Mouse (Mus musculus) embryo, embryonic 10.5 days (tissue): ENCODE results near the gene Mtln.
A peak's percentile ranks its signal among the peaks of the same experiment; 100 is the strongest.

Source experiments
- DNase-seq: peaks from one replicate; pipeline ENCODE4 v3.0.0-alpha.2; 2015; ENCODE audit warnings: low spot score

Gene Mtln

DNA sequence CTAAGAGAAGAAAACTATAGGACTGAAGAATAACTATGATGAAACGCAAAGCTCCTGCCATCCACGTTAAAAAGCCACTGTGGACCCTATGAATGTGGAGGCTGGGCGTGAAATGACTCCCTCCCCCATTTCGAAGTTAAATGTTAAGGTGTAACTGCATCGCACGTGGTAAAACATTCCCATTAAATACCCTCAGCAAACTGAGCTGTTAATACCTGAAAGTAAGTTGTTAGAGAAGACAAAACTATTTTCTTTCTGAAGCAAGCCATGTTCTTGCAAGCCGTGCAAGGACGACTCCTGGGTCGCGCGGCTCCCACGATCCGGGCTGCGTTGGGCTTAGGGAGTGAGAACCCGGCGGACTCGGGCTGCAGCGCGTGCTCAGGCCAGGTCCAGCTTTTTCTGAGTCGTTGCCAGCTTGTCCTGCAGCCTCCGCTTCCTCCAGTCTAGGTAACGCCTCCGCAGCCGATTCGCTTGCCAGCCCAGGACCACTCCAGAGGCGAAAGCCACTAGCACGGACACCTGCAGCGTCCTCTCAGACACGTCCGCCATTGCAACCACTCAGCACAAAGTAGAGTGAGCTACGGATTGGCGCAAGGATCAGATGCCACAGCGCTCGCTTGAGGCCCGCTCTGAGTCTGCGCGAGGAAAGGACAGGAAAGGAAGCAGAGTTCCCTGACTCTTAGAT, at the start of gene Mtln:
Mtln (minus strand) TSS at position 570 of the 685 bp plus-strand sequence.
- peak; percentile 95 for DNase-seq

DNA sequence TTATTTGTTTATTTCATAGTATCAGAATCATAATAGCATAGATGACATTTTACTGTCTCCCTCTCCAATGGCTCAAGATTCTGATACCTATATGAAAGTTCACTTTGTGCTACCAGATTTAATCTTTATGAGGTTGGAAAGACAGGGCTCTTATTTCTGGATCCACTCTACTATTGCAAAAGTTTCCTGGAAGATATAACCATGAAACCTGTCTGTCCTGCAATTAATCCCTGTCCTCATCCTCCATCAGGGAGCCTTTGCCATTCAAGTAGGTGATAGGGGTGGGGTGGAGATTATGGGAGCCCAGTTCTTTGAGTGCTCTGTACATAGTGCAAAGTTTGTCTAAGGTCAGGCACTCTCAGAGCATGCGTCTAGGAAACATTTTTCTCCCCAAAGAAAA, 49.1 kb upstream of the Mtln start:
- DNase-seq = no peak

DNA sequence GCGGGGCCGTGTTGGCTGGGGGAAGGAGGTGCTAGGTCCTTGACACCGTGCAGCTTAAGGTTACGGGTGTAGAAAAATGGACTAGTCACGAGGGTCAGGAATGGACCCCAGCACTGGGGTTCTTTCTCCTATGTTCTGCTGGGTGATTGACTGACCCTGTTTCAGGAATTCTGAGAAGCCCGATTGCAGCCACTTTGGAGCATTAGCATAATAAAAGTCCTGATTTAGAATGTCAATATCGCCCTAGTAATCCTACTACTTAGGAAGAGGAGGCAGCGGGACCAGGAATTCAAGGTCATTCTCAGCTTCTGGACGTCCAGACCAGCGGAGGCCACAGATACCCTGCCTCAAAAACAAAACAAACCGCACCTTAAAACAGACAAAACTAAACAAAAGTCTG, 47.1 kb upstream of the Mtln start:
- DNase-seq = no peak

DNA sequence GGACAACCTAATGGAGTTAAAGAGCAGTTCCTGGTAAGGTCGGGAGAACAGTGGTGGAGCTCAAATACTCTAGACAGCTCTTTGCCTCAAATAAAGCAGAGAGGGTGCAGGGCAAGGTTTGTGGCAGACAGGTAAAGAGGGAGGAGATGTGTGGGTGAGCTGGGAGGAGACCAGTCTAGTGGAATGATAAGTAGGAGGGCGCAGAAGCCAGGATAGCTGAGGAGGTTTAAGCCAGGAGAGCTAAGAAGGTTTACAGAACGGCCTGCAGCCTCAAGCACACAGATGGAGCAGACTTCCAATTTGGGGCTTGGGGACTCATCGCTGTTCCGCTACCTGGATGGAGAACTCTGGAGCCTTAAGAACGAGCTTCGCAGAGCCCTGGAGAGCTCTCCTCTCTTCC, 46.3 kb upstream of the Mtln start, which contains the start of gene Acoxl:
Acoxl (plus strand) TSS at position 301 of the 400 bp plus-strand sequence.
- DNase-seq = no peak

DNA sequence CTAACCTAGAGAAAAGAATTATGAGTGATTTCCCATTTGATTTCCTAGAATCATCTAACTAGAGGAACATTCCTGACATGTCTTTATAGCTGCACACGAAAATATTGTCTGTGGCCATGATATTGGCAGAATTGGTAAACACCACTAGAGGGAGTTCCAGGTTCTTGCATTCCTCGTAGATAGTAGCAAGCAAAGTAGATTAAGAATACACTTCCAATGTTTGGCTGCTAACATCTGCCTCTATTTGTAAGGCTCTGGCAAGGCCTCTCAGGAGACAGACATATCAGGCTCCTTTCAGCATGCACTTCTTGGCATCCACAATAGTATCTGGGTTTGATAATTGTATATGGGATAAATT, 40.5 kb upstream of the Mtln start:
- DNase-seq = peak; percentile 75

DNA sequence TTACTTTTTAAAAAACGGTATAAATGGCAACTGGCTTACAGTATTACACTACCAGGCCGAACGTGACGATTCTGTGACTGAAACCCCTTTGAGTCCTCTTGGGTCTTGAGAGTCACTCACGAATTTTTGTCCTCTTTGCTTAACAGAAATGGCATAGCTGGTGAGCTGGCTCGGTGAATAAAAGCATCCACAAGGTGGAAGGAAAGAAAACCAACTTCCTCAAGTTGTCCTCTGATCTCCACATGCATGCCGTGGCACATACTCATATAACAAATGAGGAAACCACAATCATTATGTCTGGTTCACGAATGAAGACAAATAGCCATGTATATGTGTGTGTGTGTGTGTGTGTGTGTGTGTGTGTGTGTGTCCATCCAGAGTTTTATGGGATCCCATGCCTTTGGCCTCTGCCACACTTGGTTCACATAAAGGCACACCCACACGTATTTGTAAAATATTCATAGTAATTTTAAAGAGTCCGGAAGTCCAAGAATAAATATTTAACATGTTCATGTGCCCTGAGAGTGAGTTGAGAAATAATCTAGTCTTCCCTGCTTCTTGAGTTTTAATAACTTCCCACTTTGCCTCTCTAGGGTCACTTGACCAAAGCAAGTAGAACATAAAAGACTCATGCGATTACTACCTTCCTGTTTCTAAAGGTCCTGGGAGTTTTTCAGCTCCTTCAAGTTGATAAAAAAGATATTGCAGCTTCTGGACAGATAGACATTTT, 40.0 kb upstream of the Mtln start:
- no peak for DNase-seq

DNA sequence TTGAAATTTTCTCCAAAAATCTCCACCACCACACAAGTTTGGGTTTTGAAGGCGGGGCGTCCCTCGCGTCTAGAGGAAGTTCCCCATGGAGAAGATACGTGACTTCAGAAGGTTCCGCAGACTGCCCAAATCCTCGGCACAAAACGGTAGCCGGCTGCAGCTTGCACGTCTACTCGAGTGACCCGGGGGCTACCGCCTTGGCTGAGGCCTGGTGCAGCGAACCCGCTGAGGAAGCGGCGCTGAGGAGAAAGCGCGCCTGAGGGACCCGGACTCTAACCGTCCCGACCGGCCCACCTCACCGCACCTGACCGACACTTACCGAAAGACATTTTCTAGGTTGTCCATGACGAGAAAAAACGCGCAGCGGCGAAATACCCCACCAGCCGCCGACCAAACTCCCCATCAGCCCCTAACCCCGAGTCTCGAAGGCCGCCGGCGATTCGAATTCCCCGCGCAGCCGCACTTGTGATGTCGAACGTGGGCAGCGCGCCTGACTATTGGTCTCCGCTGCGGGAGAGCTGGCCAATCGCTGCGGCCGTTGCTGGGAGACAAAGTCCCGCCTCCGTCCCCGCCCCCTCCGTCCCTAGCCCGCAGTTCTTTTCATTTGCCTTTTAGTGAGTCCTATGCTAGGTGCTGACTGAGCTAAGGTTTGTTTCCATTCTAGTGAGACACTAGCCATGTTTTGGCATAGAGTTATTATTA, 39.3 kb upstream of the Mtln start, which contains the start of gene Bub1:
Bub1 (minus strand) TSS at position 465 of the 702 bp plus-strand sequence.
- DNase-seq = peak; percentile 97

DNA sequence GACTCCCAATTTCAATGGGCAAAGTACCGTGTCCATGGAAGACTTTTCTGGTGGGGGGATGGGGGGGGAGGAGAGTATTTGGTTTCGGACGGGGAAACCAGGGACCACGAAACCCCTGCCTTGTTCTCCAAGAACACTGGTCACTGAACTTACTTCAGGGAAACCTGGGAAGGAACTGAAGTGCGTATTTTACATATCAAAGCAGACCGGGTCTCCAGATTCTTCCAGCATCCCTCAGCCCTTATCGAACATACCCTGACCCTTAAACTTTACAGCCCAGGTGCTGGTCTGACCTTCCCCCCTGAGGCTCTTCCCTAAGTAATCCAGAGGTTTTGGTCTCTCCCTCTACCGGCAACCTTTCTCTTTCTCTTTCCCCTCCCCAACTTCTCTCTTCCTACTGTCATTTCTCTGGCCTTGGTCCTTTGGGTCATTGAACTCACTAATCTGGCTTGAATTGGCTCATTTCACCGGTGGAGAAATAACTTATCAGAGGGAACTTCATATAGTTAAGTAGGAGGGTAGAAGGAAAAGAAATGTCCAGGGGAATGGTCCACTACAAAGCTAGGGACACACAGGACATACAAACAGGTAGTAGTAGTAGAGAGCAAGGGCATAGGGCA, 2.5 kb downstream of the Mtln start:
- DNase-seq = no peak

DNA sequence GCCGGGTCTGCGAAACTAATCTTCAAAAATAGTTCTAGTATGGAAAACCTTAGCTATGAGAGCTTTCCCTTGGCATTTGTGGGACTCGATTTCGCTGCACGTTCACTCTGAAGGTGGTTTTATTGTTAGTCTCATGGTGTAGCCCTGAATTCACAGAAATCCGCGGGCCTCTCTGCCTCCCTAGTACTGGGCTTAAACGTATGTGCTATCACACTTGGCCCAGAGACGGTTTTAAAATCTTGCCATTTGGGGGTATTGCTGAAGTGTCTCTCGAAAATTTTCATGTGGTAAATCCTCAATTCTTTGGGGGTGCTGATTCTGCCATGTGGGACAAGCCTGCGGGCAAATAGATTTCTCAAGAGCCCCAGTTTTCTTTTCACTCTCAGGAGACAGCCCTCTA, 3.1 kb downstream of the Mtln start:
- DNase-seq = peak; percentile 40

DNA sequence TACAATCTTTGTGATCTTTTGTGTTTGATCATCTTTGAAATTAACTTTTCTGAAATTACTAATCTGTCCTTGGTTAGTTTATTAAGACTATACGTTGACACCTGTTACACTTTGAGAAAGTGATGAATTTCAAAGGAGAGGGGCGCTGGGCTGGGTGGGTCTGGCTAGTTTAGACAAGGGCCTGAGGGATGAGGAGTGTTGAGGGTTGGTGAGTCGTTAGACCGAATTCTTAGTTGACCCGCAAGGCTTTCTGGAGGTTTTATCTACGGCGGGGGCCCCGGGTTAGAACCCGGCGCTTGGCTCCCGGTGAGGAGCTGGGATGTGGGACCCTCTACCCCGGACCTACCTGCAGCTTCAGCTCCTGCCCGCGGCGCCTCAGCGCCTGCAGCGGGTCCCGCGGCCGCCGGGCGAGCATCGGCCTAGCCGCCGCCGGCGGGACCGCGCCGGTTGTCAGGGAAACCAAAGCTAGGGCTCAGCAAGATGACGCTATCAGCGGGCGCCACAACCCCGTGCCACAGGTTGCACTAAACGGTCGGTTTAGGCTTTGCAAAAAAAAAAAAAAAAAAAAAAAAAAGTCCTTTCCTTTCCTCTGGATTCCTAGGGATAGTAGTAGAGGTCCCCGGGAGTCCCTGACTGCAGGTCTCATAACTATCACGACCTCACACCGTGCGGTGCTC, 3.7 kb downstream of the Mtln start, which contains the start of gene Nphp1:
Nphp1 (minus strand) TSS at position 458 of the 677 bp plus-strand sequence.
- DNase-seq = peak; percentile 93

DNA sequence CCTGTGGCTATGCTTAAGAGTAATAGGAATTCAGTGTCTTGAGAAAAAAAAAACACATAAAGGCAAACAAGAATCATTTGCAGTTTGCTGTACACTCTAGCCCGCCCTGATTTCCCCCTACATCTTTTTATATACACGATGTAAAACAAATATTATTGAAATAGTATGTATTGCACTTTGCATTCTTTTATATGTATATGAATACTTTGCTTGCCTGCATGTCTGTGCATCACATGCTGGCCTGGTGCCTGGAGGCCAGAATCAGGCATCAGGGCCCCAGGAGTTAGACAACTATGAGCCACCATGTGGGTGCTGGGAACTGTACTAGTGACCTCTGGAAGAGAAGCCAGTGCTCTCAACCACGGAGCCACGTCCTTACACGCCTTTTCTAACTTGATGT, 5.1 kb downstream of the Mtln start:
- no peak for DNase-seq

DNA sequence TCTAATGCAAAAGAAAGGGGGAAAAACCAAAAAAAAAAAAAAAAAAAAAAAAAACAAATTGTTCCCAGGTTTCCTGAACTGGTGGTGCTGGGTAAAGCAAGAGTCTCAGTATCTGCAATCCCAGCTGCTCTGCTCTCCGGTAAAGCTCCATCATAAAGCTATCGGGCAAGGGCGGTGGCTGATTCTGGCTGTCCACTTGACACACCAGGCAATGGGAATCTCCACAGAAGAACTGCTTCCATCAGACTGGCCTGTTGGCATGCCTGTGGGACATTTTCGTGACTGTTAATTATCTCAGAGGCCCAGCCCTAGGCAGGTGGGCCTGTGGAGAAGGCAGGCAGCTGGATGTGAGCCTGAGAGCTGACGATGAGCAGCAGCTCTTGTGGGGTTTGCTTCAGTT, 13.8 kb downstream of the Mtln start:
- no peak for DNase-seq

DNA sequence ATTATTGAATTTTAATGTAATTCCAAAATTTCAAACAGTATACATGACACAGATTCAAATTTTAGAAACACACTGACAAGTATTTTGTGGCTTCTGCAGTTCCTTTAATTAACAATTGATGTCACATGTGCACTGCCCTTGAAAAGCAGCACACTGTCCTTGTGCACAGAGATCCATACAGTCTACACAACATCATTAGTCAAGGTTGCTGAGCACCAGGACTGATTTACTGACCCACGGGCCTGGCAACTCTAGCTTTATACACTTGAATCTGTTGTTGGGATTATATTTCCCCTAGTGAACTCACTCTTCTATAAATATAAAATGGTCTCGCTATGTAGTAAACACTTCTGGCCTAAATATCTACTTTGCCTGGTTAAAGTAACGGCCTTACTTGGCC, 17.3 kb downstream of the Mtln start:
- DNase-seq = no peak

DNA sequence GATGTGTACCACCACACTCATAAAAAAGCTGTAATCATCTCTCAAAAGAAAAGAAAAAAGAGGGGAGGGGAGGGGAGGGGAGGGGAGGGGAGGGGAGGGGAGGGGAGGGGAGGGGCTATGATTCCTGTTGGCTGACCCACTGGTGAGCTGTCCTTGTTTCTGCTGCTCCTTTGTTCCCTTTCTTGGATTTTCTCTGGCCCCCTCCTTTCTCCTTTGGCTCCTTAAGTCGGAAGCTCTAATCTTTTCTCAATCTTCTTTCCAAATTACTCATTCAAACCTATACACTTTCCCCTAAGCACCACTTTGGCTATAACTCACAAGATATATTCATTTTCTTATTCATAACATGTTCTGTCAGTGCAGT, 17.7 kb downstream of the Mtln start:
- DNase-seq = peak; percentile 9

DNA sequence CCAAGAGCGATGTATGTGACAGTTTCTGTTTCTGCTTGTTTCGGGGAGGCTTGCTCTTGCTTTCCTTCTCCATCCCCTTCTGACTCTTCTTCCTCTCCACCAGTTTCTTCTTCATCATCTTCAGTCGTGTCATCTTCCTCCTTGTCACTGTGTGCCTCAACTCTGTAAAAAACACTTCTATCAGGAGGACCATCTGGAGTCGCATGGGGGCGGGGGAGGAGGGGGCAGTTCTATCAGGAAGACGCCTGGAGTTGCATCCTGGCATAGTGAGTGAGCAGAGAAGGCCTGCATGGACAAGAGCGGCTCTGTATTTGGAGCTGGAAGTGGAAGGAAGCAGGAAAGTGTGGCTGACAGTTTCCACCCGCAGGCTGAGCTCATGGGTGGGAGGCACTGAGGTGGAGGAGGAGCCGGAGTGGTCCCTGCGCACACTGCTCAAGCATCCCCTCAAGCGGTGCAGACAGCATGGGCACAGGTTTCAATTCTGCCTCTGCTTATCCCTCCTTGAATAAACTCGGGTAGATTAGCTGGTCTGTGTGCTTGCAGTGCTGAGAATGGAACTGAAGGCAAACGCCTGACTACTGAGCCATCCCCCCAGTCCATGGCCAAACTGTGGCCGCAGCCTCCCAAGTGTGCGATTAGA, 18.2 kb downstream of the Mtln start:
- DNase-seq = peak; percentile 14

DNA sequence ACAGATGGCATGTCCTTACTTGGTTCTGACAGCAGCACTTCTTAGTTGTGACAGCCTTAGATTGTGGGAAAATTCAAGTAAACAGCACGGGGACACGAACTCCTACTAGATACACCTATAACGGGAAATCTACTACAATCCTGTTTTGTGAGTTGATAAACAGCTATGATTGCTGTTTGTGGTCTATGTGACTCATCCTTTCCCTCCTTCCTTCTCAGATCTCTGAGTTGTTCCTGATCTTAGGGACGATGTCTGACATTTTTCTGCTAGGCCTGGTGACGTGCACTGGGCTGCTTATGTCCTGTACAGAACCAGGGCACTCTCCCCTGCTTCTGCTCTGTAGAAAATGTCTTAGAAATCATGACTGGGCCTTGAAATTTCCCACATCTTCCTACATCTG, 30.7 kb downstream of the Mtln start:
- no peak for DNase-seq

DNA sequence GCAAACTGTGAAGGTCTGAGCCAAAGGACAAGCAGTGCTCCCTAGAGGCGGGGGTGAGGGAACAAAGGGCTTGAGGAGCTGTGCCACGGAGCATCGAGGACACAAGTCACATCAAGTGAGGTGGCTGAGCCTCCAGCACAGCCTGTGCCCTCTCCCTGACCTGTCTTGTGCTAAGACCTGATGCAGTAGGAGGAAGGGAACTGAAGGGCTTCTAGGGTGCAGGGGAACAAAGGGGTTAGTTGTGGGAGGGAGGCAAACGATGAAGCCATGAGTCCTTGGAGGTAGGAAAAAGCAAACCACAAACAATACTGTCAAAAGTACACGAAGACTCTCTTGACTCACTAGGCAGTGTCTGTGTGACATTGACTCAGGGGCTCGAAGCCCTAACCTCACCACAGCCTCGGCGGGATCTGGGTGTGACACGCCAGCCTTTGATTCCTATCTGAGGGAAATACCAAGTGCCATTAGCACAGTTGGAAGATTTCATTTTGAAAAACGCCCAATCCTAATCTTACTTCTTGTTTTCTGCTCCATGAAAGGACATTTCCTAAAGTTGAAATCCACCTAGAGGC, 31.8 kb downstream of the Mtln start:
- no peak for DNase-seq

DNA sequence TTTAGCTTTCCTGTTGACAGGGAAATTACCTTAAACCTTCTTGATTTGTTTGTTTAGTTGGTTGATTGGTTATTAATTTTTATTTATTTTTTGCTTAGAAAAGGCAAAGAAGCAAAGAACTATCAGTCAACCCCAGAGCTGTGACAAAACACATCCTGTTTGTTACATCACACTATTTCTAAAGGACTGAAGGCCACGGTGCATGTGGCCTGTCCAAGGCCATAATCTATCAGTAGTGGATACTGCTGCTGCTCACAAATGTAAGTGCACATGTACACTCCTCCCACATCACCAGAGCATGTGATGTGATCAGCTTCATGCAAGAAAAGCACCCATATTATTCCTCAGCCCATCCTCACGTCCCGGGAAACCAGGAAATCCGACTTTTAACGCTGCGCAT, 32.3 kb downstream of the Mtln start:
- DNase-seq = no peak

DNA sequence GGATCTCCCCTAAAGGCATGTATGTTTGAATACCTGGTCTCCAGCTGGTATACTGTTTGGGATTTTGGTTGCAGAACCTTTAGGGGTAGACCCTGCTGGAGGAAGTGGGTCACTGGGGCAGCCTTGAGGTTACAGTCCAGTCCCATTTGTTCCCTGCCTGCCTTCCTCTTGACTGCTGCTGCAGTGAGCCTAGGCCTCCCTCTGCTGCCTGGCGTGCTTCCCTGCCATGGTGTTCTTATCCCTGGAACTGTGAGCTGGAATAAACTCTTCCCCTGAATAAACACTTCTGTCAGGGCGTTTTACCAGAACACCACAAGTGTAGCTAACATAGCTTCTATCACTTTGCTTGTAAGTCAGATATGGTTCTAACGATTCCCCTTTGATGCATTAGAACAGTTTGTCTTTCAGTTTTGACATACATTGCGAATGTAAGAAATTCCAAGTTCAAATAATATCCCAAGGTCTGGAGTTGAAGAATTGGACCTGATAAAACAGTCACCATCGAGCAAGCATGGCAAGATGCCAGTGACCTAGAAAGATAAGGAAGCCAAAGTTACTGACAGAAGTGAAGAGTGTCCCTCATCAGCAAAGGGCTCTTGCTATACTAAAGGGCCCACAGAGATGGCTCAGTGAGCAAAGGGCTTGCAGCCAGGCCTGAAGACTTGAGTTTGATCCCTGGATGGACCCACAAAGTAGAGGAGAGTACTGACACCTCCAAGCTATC, 33.0 kb downstream of the Mtln start:
- no peak for DNase-seq

DNA sequence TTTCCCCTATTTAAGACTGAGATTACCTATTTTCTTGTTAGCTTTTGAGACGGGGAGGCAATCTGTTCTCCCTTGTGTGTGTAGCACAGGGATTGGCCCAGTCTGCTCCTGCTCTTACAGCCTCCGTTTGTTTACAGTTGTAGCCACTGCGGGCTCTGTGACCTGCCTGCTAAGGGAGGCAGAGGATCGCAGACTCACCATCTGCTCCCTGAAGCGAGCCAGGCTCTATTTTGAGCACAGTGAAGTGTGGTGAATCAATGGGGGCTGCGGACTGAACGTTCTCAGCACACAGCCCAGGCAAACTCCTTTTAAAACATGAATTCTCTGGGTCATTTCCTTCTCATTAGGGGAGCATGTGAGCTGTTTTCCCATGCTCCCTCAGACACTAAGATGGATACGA, 35.1 kb downstream of the Mtln start:
- peak; percentile 11 for DNase-seq

DNA sequence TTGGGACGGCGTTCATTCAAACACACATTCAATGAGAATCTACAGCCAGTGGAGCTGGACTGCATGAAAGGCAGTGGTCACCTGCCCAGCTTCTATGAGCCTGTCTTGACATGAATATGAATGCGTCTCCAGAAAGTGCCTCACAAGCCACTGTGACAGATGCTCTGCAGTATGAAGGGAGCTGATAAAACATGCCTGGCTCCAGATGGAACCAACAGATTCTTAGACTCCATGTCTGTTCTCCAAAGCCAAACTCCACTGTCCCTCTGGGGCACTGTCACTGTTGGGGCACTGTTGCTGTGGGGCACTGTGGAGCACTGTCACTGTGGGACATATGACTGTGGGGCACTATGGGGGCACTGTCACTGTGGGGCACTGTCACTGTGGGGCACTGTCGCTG, 38.2 kb downstream of the Mtln start:
- DNase-seq = no peak
